Mouse (Mus musculus): Measurements from ENCODE around the gene B230217C12Rik. TPM values are rescaled to one million over a fixed set of nuclear protein-coding genes. Genes with fewer than 3 reads are reported as not detected.

B230217C12Rik gene
- polyA plus RNA-seq (2012; fragmentation: generic; extraction: Trizol): 4.9 TPM
- long read RNA-seq, experiment 1, partial matches to known transcripts: 0 of 4 reads
- long read RNA-seq, experiment 1, other reads (novel, unspliced or antisense): 1 of 4 reads
- long read RNA-seq, experiment 2, partial matches to known transcripts: 0 of 2 reads
- long read RNA-seq, experiment 2, other reads (novel, unspliced or antisense): 0 of 2 reads

- Histone ChIP-seq H3K27me3 (ENCODE audit: control insufficient read depth, insufficient read depth, insufficient read length) (no peaks in the 10 kb centered on the region), H3K4me3 (ENCODE audit: insufficient read depth, poor library complexity, severe bottlenecking) (peak within 1 kb of the TSS; percentile 33), H3K36me3 (ENCODE audit: control insufficient read depth, insufficient read depth) (peaks cover 36% of the 10 kb centered on the region), H3K79me3 (ENCODE audit: low read depth) (no peaks in the 10 kb centered on the region), H3ac (ENCODE audit: control insufficient read depth, insufficient read length, low read depth) (peak within 1 kb of the TSS; percentile 56), H3K79me2 (ENCODE audit: control insufficient read depth, insufficient read depth) (no peaks in the 10 kb centered on the region)
- no peak for TF ChIP-seq USF1 (IDR thresholded peaks at IDR 0.05; ENCODE audit: low read depth)
- no peak for TF ChIP-seq FOSL1 (IDR thresholded peaks at IDR 0.05; ENCODE audit: insufficient read depth, low read length, poor library complexity, severe bottlenecking)
- TF ChIP-seq CTCF (IDR thresholded peaks at IDR 0.05; ENCODE audit: control insufficient read depth, insufficient read depth, insufficient read length): no peak
- no peak for TF ChIP-seq MAX (IDR thresholded peaks at IDR 0.05)
- TF ChIP-seq CEBPB (IDR thresholded peaks at IDR 0.05; ENCODE audit: low read depth): no peak
- TF ChIP-seq MYOD1 (IDR thresholded peaks at IDR 0.05; ENCODE audit: control insufficient read depth, insufficient read length, low read depth): no peak
- no peak for TF ChIP-seq MYOG (IDR thresholded peaks at IDR 0.05; ENCODE audit: control insufficient read depth, extremely low read depth, insufficient read length)
Observed at GRCm38 (mm10) chr11:97840539-97840954, at the start of gene B230217C12Rik. Gene B230217C12Rik, plus strand, starts transcription at chr11:97840780.

GRCm38 (mm10) chr11:97793165-97793564 is 47.4 kb upstream of the B230217C12Rik start:
- peak; percentile 6 for TF ChIP-seq CTCF (IDR thresholded peaks at IDR 0.05; ENCODE audit: control insufficient read depth, insufficient read depth, insufficient read length)
- TF ChIP-seq CEBPB (IDR thresholded peaks at IDR 0.05; ENCODE audit: low read depth): no peak
- peak; percentile 88 for TF ChIP-seq MAX (IDR thresholded peaks at IDR 0.05)
- TF ChIP-seq USF1 (IDR thresholded peaks at IDR 0.05; ENCODE audit: low read depth): peak; percentile 57
- no peaks in the 10 kb centered on the region for H3K79me2 ChIP-seq (ENCODE audit: control insufficient read depth, insufficient read depth)
- H3ac ChIP-seq (ENCODE audit: control insufficient read depth, insufficient read length, low read depth): no peak overlapping the region
- no peaks in the 10 kb centered on the region for H3K27me3 ChIP-seq (ENCODE audit: control insufficient read depth, insufficient read depth, insufficient read length)
- H3K4me3 ChIP-seq (ENCODE audit: insufficient read depth, poor library complexity, severe bottlenecking): no peak overlapping the region
- no peaks in the 10 kb centered on the region for H3K36me3 ChIP-seq (ENCODE audit: control insufficient read depth, insufficient read depth)
- no peaks in the 10 kb centered on the region for H3K79me3 ChIP-seq (ENCODE audit: low read depth)

- Histone ChIP-seq H3ac (ENCODE audit: control insufficient read depth, insufficient read length, low read depth) (no peak overlapping the region), H3K27me3 (ENCODE audit: control insufficient read depth, insufficient read depth, insufficient read length) (no peaks in the 10 kb centered on the region), H3K4me3 (ENCODE audit: insufficient read depth, poor library complexity, severe bottlenecking) (no peak overlapping the region), H3K79me3 (ENCODE audit: low read depth) (peaks cover 17% of the 10 kb centered on the region), H3K79me2 (ENCODE audit: control insufficient read depth, insufficient read depth) (peaks cover 24% of the 10 kb centered on the region), H3K36me3 (ENCODE audit: control insufficient read depth, insufficient read depth) (peaks cover 4% of the 10 kb centered on the region)
- TF ChIP-seq CTCF (IDR thresholded peaks at IDR 0.05; ENCODE audit: control insufficient read depth, insufficient read depth, insufficient read length) (no peak), MYOD1 (IDR thresholded peaks at IDR 0.05; ENCODE audit: control insufficient read depth, insufficient read length, low read depth) (no peak), USF1 (IDR thresholded peaks at IDR 0.05; ENCODE audit: low read depth) (no peak), MYOG (IDR thresholded peaks at IDR 0.05; ENCODE audit: control insufficient read depth, extremely low read depth, insufficient read length) (no peak)
Observed at GRCm38 (mm10) chr11:97796910-97797309, 43.7 kb upstream of the B230217C12Rik start.

GRCm38 (mm10) chr11:97797369-97798082 is 43.1 kb upstream of the B230217C12Rik start:
- TF ChIP-seq CEBPB (IDR thresholded peaks at IDR 0.05; ENCODE audit: low read depth): peak; percentile 60
- no peak for TF ChIP-seq FOSL1 (IDR thresholded peaks at IDR 0.05; ENCODE audit: insufficient read depth, low read length, poor library complexity, severe bottlenecking)
- no peak for TF ChIP-seq MYOG (IDR thresholded peaks at IDR 0.05; ENCODE audit: control insufficient read depth, extremely low read depth, insufficient read length)
- TF ChIP-seq USF1 (IDR thresholded peaks at IDR 0.05; ENCODE audit: low read depth): no peak
- TF ChIP-seq MAX (IDR thresholded peaks at IDR 0.05): peak; percentile 80
- no peak for TF ChIP-seq CTCF (IDR thresholded peaks at IDR 0.05; ENCODE audit: control insufficient read depth, insufficient read depth, insufficient read length)
- TF ChIP-seq MYOD1 (IDR thresholded peaks at IDR 0.05; ENCODE audit: control insufficient read depth, insufficient read length, low read depth): no peak
- no peaks in the 10 kb centered on the region for H3K27me3 ChIP-seq (ENCODE audit: control insufficient read depth, insufficient read depth, insufficient read length)
- peaks cover 10% of the 10 kb centered on the region for H3K36me3 ChIP-seq (ENCODE audit: control insufficient read depth, insufficient read depth)
- H3K79me3 ChIP-seq (ENCODE audit: low read depth): peaks cover 24% of the 10 kb centered on the region
- no peak overlapping the region for H3ac ChIP-seq (ENCODE audit: control insufficient read depth, insufficient read length, low read depth)
- H3K4me3 ChIP-seq (ENCODE audit: insufficient read depth, poor library complexity, severe bottlenecking): no peak overlapping the region
- peaks cover 30% of the 10 kb centered on the region for H3K79me2 ChIP-seq (ENCODE audit: control insufficient read depth, insufficient read depth)

GRCm38 (mm10) chr11:97798083-97798435 is 42.5 kb upstream of the B230217C12Rik start:
- Histone ChIP-seq H3K27me3 (ENCODE audit: control insufficient read depth, insufficient read depth, insufficient read length) (no peaks in the 10 kb centered on the region), H3K4me3 (ENCODE audit: insufficient read depth, poor library complexity, severe bottlenecking) (no peak overlapping the region), H3K79me3 (ENCODE audit: low read depth) (peaks cover 28% of the 10 kb centered on the region), H3K36me3 (ENCODE audit: control insufficient read depth, insufficient read depth) (peaks cover 14% of the 10 kb centered on the region), H3ac (ENCODE audit: control insufficient read depth, insufficient read length, low read depth) (no peak overlapping the region), H3K79me2 (ENCODE audit: control insufficient read depth, insufficient read depth) (peaks cover 36% of the 10 kb centered on the region)
- no peak for TF ChIP-seq MYOG (IDR thresholded peaks at IDR 0.05; ENCODE audit: control insufficient read depth, extremely low read depth, insufficient read length)

- Histone ChIP-seq H3K79me2 (ENCODE audit: control insufficient read depth, insufficient read depth) (peaks cover 43% of the 10 kb centered on the region), H3ac (ENCODE audit: control insufficient read depth, insufficient read length, low read depth) (peak within 1 kb of the TSS; percentile 93), H3K4me3 (ENCODE audit: insufficient read depth, poor library complexity, severe bottlenecking) (peak within 1 kb of the TSS; percentile 98), H3K36me3 (ENCODE audit: control insufficient read depth, insufficient read depth) (peaks cover 17% of the 10 kb centered on the region), H3K27me3 (ENCODE audit: control insufficient read depth, insufficient read depth, insufficient read length) (no peaks in the 10 kb centered on the region), H3K79me3 (ENCODE audit: low read depth) (peaks cover 35% of the 10 kb centered on the region)
- TF ChIP-seq MAX (IDR thresholded peaks at IDR 0.05) (no peak), FOSL1 (IDR thresholded peaks at IDR 0.05; ENCODE audit: insufficient read depth, low read length, poor library complexity, severe bottlenecking) (no peak), MYOD1 (IDR thresholded peaks at IDR 0.05; ENCODE audit: control insufficient read depth, insufficient read length, low read depth) (no peak), CEBPB (IDR thresholded peaks at IDR 0.05; ENCODE audit: low read depth) (no peak), CTCF (IDR thresholded peaks at IDR 0.05; ENCODE audit: control insufficient read depth, insufficient read depth, insufficient read length) (no peak), MYOG (IDR thresholded peaks at IDR 0.05; ENCODE audit: control insufficient read depth, extremely low read depth, insufficient read length) (no peak)
Observed at GRCm38 (mm10) chr11:97798782-97799145, 41.8 kb upstream of the B230217C12Rik start, which contains the start of gene Lasp1. Gene Lasp1, plus strand, starts transcription at chr11:97799000.
